Mouse (Mus musculus): ENCODE measurements around the gene Cntnap2. TPM values are rescaled to one million over a fixed set of nuclear protein-coding genes. Genes with fewer than 3 reads are reported as not detected.

The Cntnap2 gene
- polyA plus RNA-seq, 1 experiment = 0.13 TPM

DNA sequence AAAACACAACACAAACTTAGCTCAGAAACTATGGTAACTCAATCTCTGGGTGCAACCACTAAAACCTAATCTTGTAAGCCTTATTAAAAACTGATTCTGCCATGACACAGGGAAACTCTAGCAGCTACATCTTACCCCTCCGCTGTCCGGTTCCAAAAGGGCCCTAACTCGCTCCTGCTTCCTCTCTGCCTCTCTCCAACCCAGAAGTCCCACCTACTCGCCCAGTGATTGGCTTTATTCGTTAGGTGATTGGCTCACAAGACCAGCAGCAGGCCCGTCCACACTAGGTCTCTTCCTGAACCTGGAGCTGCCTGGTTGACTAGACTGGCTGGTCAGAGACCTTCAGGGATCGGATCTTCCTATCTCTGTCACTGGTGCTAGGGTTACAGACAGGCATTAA is 2131.1 kb downstream of the Cntnap2 start:
- TF ChIP-seq GATA1 (IDR thresholded peaks at IDR 0.05; ENCODE audit: low read length) = no peak

DNA sequence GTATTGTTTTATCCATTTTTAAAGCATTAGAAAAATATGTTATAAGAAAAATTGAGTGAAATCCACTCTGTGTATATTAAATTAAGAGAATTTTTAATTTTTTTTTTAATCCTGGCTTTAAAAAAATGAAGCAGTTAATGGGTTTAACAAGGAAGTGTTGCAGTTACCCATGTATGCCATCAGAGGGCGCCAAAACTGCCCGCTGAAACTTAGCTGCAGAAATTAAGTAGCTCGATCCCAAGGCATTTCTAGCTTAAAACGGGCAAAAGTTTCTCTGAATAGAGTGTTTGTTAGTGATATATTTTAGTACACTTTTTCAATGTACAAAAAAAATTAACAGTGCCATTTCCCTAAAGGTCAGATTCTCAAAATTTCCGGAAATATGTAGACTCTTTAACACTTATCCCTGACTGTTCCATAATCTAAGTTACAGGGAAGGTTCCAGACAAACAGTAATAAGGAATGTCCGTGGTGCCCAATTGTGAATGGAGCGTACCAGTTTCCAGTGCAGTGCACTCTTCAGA is 2132.2 kb downstream of the Cntnap2 start:
- TF ChIP-seq GATA1 (IDR thresholded peaks at IDR 0.05; ENCODE audit: low read length) = no peak

DNA sequence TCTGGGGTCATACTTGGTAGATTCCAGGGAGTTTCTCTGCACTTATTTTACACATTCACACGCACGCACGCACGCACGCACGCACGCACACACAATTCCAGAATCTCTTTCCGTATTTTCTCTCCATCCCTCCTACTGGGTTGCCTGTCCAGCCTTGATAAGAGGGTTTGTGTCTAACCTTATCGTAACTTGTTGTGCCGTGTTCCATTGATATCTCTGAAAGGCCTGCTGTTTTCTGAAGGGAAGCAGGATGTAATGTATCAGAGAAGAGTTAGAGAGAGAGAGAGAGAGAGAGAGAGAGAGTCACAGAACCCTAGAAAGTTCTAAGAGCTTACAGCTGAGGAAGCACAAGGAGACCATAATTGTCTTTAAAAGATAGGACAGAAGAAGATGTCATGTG is 2132.8 kb downstream of the Cntnap2 start:
- TF ChIP-seq GATA1 (IDR thresholded peaks at IDR 0.05; ENCODE audit: low read length) = peak; percentile 8

DNA sequence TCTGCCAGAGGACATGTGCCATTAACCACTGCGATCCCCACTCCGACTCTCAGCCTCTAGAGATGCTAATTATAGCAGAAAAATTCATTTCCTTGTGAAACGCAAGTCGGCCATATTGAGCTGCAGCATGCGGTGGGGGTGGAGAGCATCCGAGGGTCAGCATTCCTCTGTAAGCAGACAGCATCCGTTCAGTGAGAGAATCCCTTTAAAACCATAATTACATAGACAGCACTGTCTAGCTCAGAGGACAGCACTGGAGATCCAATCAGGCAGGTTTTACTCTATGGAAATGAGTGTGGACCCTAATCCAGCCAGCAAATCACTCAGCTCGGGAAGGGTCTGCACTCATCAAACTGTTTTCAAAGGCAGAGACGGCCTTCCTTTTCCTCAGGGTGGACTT is 2133.3 kb downstream of the Cntnap2 start:
- no peak for TF ChIP-seq GATA1 (IDR thresholded peaks at IDR 0.05; ENCODE audit: low read length)

DNA sequence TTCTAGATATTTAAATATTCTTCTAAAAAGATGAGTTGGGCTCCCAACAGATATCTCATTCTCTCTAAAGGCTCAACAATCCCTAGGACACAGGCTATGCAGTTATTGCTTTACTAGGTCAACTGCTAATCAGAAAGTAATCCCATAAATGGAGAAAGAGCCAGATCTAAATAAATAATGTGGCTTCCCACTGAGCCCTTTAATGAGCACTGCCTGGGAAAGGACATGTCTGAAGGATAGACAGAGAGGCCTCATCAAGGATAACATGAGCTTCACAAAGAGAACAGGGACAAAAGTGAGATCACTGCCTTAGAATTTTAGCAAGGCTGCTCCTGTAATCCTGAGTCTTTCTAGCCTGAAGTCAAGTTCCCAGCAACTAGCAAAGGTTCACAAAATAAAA is 2138.4 kb downstream of the Cntnap2 start:
- TF ChIP-seq GATA1 (IDR thresholded peaks at IDR 0.05; ENCODE audit: low read length) = no peak

DNA sequence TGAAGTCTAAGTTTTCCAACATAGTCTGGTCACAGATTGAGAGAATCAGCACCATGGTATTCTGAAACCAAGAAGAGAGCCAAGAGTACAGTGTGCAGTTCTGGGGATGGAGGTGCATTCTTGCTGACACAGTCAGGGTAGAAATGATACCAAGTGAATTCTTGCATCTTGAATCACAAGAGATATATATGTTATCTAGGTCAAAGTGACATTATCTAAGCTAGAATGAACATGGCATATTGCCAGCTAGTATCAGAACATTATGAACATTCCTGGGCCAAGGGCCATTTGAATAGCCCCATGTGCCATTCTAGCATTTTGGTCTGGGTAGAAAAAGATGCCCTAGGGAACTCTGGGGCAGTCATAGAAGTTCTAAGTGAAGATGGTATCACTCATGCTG is 2141.5 kb downstream of the Cntnap2 start:
- TF ChIP-seq GATA1 (IDR thresholded peaks at IDR 0.05; ENCODE audit: low read length) = no peak

DNA sequence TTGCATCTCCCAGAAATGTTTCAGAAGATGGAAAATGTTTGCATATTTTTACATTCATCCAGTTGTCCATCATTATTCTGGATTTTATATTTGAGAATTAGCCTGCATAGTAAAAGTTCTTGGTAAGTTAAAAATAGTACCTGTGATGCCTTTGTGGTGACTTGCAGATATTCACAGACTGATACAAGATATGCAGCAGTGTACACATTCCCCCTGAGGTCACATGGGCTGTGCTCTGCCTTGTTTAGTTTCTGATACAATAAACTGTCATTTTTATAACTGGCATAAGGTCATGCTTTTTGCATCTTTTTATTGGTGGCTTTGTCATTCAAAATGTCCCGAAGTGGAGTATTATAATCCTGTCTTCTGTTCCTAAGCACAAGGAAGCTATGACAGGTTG is 2148.9 kb downstream of the Cntnap2 start:
- TF ChIP-seq GATA1 (IDR thresholded peaks at IDR 0.05; ENCODE audit: low read length) = peak; percentile 51

DNA sequence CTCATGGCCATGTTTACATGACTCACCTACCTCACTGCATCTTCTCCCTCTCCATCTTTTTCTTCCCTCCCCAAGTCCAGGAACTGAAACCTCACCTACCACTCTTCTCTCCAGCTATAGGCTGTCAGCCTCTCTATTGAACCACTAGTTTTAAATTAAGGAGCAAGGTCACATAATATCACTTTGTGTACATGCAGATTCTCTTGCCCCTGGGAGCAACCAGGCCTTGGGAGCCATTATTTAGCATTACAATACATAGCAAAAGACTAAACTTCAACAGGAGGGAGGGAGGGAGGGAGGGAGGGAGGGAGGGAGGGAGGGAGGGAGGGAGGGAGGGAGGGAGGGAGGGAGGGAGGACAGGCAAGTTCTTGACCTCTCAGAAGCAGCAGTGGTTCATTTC is 2155.6 kb downstream of the Cntnap2 start:
- TF ChIP-seq GATA1 (IDR thresholded peaks at IDR 0.05; ENCODE audit: low read length) = no peak

DNA sequence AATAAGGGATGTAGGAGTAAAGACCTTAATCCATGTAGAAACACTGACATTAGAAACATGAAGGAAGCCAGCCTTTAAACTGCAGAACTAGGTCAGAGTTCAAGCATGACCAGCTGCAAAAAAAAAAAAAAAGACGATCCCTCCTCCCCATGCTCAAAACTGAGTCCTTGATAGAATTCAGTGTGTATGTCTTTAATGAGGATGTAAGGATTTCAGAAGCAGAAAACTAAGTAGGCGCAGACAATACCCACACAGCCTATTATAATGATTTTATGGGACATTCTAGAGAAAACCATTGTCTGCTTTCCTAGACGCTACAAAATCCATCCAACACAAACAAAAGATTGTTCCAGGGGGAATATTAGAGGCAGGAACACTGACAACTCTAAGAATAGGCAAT is 2168.4 kb downstream of the Cntnap2 start:
- no peak for TF ChIP-seq GATA1 (IDR thresholded peaks at IDR 0.05; ENCODE audit: low read length)

DNA sequence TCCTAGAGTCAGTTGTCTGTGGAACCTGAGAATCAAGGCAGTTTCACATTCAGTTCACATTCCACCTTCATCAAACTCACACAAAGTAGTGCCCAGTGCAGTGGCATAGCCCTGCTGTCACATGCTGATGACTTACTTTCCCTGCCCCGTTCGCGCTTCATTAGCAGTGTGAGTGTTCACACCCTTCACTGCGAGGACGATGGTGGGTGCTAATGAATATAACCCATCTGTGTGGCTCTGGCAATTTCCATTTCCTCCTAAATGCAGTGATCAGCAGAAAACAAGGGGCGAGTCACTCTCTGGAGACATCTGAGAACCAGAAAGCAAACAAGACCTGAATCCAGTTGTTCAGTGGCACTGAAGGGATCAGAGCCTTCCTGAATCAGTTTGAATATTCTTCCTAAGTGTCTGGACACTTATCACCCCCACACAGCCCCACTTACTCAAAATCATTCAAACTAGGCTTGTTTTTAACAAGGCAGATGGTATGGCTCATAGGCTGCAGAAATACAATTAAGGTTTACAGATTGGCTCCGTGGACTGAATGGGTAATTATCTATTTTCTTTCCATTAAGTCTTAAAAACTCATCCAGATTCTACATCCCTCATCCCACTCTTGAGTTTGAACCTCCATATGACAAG is 2169.6 kb downstream of the Cntnap2 start:
- TF ChIP-seq GATA1 (IDR thresholded peaks at IDR 0.05; ENCODE audit: low read length) = no peak

DNA sequence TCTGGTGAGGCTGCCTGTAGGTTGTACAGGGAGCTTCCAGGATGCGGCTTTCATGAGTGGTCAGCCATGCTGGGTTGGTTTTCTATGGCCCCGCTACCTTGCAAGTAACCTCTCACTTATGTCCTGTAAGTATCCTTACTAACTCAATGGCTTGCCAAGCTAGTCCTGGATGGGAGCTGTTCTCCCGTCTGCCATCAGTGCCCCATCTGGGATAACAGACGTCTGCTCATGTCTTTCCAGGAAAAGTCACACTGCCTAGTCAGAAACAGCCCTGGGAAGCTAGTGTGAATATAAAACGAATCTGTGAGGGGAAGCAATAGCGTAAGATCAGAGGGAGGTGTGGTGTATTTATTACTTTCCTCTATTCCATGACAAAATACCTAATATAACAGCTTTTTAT is 2172.4 kb downstream of the Cntnap2 start:
- TF ChIP-seq GATA1 (IDR thresholded peaks at IDR 0.05; ENCODE audit: low read length) = no peak

DNA sequence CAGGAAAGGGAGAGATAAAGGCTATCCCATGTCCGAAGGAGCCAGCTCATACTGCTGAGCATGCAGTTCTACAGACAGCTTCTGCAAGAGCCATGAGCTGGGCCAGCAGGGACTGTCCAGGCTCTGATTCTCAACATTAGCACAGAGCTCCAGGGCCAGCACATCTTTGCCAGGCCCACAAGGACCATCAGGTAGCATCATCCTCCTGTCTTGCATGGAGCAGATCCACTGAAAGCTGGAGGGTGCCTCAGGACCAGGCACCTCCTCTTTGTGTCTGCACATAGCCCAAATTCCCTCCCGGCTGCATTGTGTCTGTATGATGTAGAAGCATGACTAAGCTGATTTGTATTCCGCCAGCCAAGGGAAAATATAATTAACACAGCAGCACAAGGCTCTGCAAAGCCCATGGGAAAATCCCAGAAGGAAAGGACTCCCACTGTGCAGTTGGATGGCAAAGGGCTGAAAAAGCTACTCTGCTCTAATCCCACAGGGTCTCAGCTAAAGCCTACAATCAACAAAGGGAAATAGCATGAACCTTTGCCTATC is 2180.3 kb downstream of the Cntnap2 start:
- no peak for TF ChIP-seq GATA1 (IDR thresholded peaks at IDR 0.05; ENCODE audit: low read length)

DNA sequence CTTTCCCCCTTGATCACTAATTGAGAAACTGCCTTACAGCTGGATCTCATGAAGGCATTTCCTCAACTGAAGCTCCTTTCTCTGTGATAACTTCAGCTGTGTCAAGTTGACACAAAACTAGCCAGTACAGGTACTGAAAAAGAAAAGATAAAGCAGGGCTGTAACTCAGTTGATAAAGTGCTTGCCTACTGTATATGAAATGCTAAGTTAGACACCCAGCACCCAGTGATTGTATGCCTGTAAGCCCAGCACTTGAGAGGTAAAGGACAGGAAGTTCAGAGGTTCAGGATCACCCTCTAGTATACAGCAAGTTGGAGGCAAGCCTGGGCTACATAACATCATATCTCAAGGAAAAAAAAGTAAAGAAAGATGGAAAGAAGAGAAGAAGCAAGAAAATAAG is 2182.2 kb downstream of the Cntnap2 start:
- TF ChIP-seq GATA1 (IDR thresholded peaks at IDR 0.05; ENCODE audit: low read length) = no peak

DNA sequence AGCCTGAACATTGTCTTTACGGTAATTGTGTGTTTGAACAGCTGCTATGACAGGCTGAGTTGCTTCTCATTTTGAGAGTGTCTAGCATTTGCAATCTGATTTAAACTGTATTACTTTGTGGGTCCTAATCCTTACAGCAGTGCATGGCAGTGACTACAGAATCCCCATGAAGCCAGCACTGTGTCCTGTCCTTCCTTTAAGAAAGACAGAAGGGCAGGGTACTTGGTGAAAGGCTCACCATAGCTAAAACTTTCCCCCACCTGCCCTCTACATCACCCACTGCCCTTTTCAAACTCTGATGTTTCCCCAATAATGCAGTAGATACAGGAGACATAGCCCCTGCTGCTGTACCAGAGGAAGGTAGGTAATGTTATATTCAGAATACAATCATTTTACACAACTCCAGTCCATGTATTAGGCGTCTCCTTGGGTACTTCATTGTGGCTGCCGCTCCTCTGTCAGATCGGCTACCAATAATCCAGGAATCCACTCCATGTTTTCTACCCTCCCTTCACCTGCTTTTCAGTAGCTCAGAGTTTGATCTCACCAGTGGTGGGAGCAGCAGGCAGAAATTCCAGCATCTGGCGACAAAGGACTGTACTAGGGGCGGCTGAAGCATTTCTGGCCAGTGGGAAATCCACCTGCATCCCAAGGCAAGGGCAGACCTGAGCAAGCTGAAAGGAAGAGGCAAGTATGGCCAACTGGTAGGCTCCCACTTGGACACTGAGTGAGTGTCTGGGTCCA is 2184.9 kb downstream of the Cntnap2 start:
- TF ChIP-seq GATA1 (IDR thresholded peaks at IDR 0.05; ENCODE audit: low read length) = no peak

DNA sequence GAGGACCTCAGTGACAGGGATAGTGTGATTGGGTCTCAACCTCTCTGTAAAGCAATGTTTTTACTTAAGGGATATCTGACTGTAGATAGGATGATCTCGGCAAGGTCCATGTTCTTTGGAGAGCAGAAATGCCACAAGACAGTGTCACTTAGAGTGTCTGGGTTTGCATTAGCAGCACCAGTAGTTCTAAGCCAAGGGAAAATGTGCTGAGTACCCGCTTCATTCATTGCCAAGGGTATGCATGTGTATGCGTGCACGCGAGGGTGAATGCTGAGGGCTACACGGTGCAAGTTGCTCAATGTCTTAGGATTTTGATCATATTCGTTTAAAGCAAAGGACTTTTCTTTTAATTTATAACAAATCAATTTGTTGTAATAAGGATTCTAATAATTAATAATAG is 2185.5 kb downstream of the Cntnap2 start:
- TF ChIP-seq GATA1 (IDR thresholded peaks at IDR 0.05; ENCODE audit: low read length) = no peak

DNA sequence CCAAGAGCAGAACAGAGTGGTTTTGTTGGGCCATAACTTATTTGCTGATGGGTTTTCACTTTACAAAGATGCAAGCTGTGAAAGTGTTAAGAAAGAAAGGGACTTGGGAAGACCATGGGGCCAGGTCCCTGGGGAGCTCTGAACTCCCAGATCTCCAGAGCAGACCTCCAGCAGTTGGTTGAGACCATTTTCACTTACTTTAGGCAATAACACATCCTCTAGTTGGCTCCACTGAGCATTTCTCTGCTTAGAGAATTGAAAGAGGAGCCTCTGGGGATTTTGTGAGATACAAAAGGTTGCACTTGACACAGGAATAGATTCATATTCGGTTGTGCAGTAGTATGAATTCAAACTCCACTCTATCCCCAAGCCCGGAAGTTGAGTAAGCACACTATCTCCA is 2196.1 kb downstream of the Cntnap2 start:
- no peak for TF ChIP-seq GATA1 (IDR thresholded peaks at IDR 0.05; ENCODE audit: low read length)
